15 mouse cellular contexts compared by ENCODE assay signal in the genomic region with DNA sequence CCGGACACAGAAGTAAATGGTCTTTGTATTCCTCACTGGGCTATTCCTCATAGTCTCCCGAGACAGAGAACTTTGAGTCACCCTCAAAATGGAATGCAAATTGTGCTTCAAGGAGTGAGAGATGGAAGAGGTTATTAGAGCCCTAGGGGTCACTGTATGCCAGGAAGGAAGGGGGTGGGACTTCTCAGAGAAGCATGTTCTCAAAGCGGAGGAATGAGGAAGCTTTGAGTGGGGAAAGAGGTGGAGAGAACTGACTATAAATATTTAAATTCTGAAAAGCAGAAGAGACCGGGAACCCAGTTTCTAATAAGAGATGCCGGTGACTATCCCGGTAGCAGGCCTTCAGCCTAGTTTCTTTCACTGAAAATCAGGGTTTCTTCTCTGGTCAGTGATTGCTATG. TPM values are rescaled to one million over a fixed set of nuclear protein-coding genes. Genes with fewer than 3 reads are reported as not detected.
A peak's percentile ranks its signal among the peaks of the same experiment; 100 is the strongest.
DNase-seq lines count a peak whose midpoint lies in the region; ATAC-seq and TF ChIP-seq lines count a peak whose summit lies in the region.
"Had no signal": no experiment of that assay in that cellular context is flagged by ENCODE, and none has a peak within 500 bp of the region (broad histone marks: within the 10 kb centered on the region; RNA-seq: fewer than 3 reads in every experiment).

No protein-coding gene starts in this region.

- no peak for TF ChIP-seq POLR2A in bone marrow, adult 2 months (IDR thresholded peaks at IDR 0.05; ENCODE audit: borderline replicate concordance, control insufficient read depth, low read depth, low read length)

- DNase-seq in kidney, postnatal 0 days (ENCODE audit: low spot score), result peak; percentile 65
- DNase-seq in mesoderm, embryonic 11.5 days (ENCODE audit: low read depth, low spot score), result peak; percentile 7
- no peak for DNase-seq in midbrain, embryonic 14.5 days
- no peak for DNase-seq in adipocyte (ENCODE audit: low spot score)
- DNase-seq: adrenal gland, postnatal 14 days; cerebellum, postnatal 36 days; right cerebral cortex, postnatal 25 days; thymus, postnatal 4 days had no signal

- H3K9ac ChIP-seq in kidney, postnatal 0 days (ENCODE audit: low read depth, low read length), result no peak overlapping the region
- H3K9ac ChIP-seq in kidney, embryonic 14.5 days (ENCODE audit: low read depth, low read length), result no peak overlapping the region
- H3K9ac ChIP-seq in liver, embryonic 12.5 days, result no peak overlapping the region
- H3K9ac ChIP-seq in midbrain, embryonic 14.5 days (replicated peaks; ENCODE audit: low read length), result no peak overlapping the region
- no peak overlapping the region for H3K9ac ChIP-seq in midbrain, embryonic 15.5 days
- H3K9ac ChIP-seq: forebrain, embryonic 13.5 days had no signal

- peak overlapping the region; percentile 76 for H3K27ac ChIP-seq in kidney, postnatal 0 days
- H3K27ac ChIP-seq in kidney, embryonic 14.5 days (ENCODE audit: low read depth, low read length), result no peak overlapping the region
- peak overlapping the region; percentile 72 for H3K27ac ChIP-seq in bone marrow, adult 2 months (ENCODE audit: control insufficient read depth, insufficient read depth, low read depth, low read length, poor library complexity)
- H3K27ac ChIP-seq in liver, embryonic 12.5 days, result peak overlapping the region; percentile 47
- no peak overlapping the region for H3K27ac ChIP-seq in midbrain, embryonic 14.5 days (replicated peaks; ENCODE audit: low read depth, low read length)
- H3K27ac ChIP-seq in midbrain, embryonic 15.5 days, result no peak overlapping the region
- H3K27ac ChIP-seq: forebrain, embryonic 13.5 days; heart, adult 2 months had no signal

- no peak overlapping the region for H3K4me3 ChIP-seq in kidney, postnatal 0 days (replicated peaks; ENCODE audit: low read depth, low read length)
- H3K4me3 ChIP-seq in kidney, embryonic 14.5 days (ENCODE audit: low read length), result no peak overlapping the region
- H3K4me3 ChIP-seq in bone marrow, adult 2 months (replicated peaks; ENCODE audit: control insufficient read depth, low read depth, low read length), result no peak overlapping the region
- no peak overlapping the region for H3K4me3 ChIP-seq in liver, embryonic 12.5 days
- no peak overlapping the region for H3K4me3 ChIP-seq in midbrain, embryonic 14.5 days (replicated peaks; ENCODE audit: low read depth, low read length)
- no peak overlapping the region for H3K4me3 ChIP-seq in midbrain, embryonic 15.5 days
- H3K4me3 ChIP-seq: forebrain, embryonic 13.5 days; heart, adult 2 months; myocyte had no signal

- WGBS in kidney, postnatal 0 days, result 52% methylated on average over 6 of the region's 6 CpGs
- 62% methylated on average over 6 of the region's 6 CpGs for WGBS in kidney, embryonic 14.5 days
- 2% methylated on average over 6 of the region's 6 CpGs for WGBS in bone marrow, adult 2 months
- WGBS in liver, embryonic 12.5 days (ENCODE audit: insufficient replicate concordance), result 23% methylated on average over 6 of the region's 6 CpGs
- 86% methylated on average over 6 of the region's 6 CpGs for WGBS in midbrain, embryonic 14.5 days
- 83% methylated on average over 6 of the region's 6 CpGs for WGBS in midbrain, embryonic 15.5 days

- no peaks in the 10 kb centered on the region for H3K27me3 ChIP-seq in kidney, postnatal 0 days (ENCODE audit: insufficient read depth, low read length)
- H3K27me3 ChIP-seq in kidney, embryonic 14.5 days (ENCODE audit: control insufficient read depth, insufficient read depth, low read length), result no peaks in the 10 kb centered on the region
- H3K27me3 ChIP-seq in liver, embryonic 12.5 days (replicated peaks), result no peaks in the 10 kb centered on the region
- H3K27me3 ChIP-seq in midbrain, embryonic 14.5 days (ENCODE audit: control insufficient read depth, insufficient read depth, low read length), result no peaks in the 10 kb centered on the region
- H3K27me3 ChIP-seq in midbrain, embryonic 15.5 days (replicated peaks), result no peaks in the 10 kb centered on the region
- H3K27me3 ChIP-seq: forebrain, embryonic 13.5 days had no signal

- peaks cover 16% of the 10 kb centered on the region for H3K4me1 ChIP-seq in kidney, postnatal 0 days (replicated peaks; ENCODE audit: insufficient read depth, low read length)
- H3K4me1 ChIP-seq in kidney, embryonic 14.5 days (ENCODE audit: control insufficient read depth, insufficient read depth, low read length), result peaks cover 12% of the 10 kb centered on the region
- peaks cover 6% of the 10 kb centered on the region for H3K4me1 ChIP-seq in bone marrow, adult 2 months (ENCODE audit: control insufficient read depth, insufficient read depth, low read length)
- H3K4me1 ChIP-seq in liver, embryonic 12.5 days, result peaks cover 78% of the 10 kb centered on the region
- H3K4me1 ChIP-seq in midbrain, embryonic 14.5 days (ENCODE audit: control insufficient read depth, insufficient read depth, low read length), result no peaks in the 10 kb centered on the region
- no peaks in the 10 kb centered on the region for H3K4me1 ChIP-seq in midbrain, embryonic 15.5 days
- H3K4me1 ChIP-seq: forebrain, embryonic 13.5 days had no signal

- no peak; the same call in 1 of the 2 replicates for ATAC-seq in kidney, postnatal 0 days (replicated peaks; ENCODE audit: low FRiP score, low read depth)
- no peak for ATAC-seq in kidney, embryonic 14.5 days (ENCODE audit: low FRiP score, low TSS enrichment)
- ATAC-seq in liver, embryonic 12.5 days, result no peak
- no peak for ATAC-seq in midbrain, embryonic 14.5 days (ENCODE audit: low FRiP score, low TSS enrichment)
- no peak for ATAC-seq in midbrain, embryonic 15.5 days (replicated peaks)
- ATAC-seq: forebrain, embryonic 13.5 days had no signal

- H3K9me3 ChIP-seq in kidney, postnatal 0 days (replicated peaks; ENCODE audit: low read length), result no peaks in the 10 kb centered on the region
- H3K9me3 ChIP-seq in kidney, embryonic 14.5 days (ENCODE audit: control insufficient read depth, low read length), result no peaks in the 10 kb centered on the region
- H3K9me3 ChIP-seq in liver, embryonic 12.5 days (replicated peaks), result no peaks in the 10 kb centered on the region
- no peaks in the 10 kb centered on the region for H3K9me3 ChIP-seq in midbrain, embryonic 14.5 days (ENCODE audit: control insufficient read depth, low read length)
- no peaks in the 10 kb centered on the region for H3K9me3 ChIP-seq in midbrain, embryonic 15.5 days
- H3K9me3 ChIP-seq: forebrain, embryonic 13.5 days had no signal

- TF ChIP-seq CTCF in kidney, postnatal 0 days (IDR thresholded peaks at IDR 0.05; ENCODE audit: low read depth), result peak; percentile 5; the same call in 1 of the 2 replicates
- no peak for TF ChIP-seq CTCF in bone marrow, adult 2 months (IDR thresholded peaks at IDR 0.05; ENCODE audit: control insufficient read depth, insufficient read depth, low read length)

- H3K4me2 ChIP-seq in kidney, postnatal 0 days (ENCODE audit: low read length), result no peak overlapping the region
- no peak overlapping the region for H3K4me2 ChIP-seq in kidney, embryonic 14.5 days (replicated peaks; ENCODE audit: low read depth, low read length)
- peak overlapping the region; percentile 3; the same call in 1 of the 2 replicates for H3K4me2 ChIP-seq in liver, embryonic 12.5 days
- H3K4me2 ChIP-seq in midbrain, embryonic 14.5 days (ENCODE audit: low read length), result no peak overlapping the region
- no peak overlapping the region for H3K4me2 ChIP-seq in midbrain, embryonic 15.5 days
- H3K4me2 ChIP-seq: forebrain, embryonic 13.5 days had no signal

- H3K36me3 ChIP-seq in kidney, postnatal 0 days (ENCODE audit: insufficient read depth, low read length), result no peaks in the 10 kb centered on the region
- H3K36me3 ChIP-seq in kidney, embryonic 14.5 days (ENCODE audit: control insufficient read depth, insufficient read depth, low read length), result no peaks in the 10 kb centered on the region
- no peaks in the 10 kb centered on the region for H3K36me3 ChIP-seq in liver, embryonic 12.5 days
- H3K36me3 ChIP-seq in midbrain, embryonic 14.5 days (ENCODE audit: control insufficient read depth, insufficient read depth, low read length), result no peaks in the 10 kb centered on the region
- no peaks in the 10 kb centered on the region for H3K36me3 ChIP-seq in midbrain, embryonic 15.5 days (replicated peaks)

RNA-seq across cellular contexts. Expression of gene 0610040J01Rik, which starts 14.8 kb away (rescaled TPM):
- 53.4 and 59.8 TPM in 2 replicates for polyA plus RNA-seq in kidney, postnatal 0 days (2015; fragmentation: Nextera tagmentation; extraction: Ambion mirVana)
- polyA plus RNA-seq in kidney, embryonic 14.5 days (2014; fragmentation: Nextera tagmentation; extraction: Ambion mirVana), result 31.2 and 33.2 TPM in 2 replicates
- polyA plus RNA-seq in bone marrow, adult 2 months (2011; ENCODE audit: insufficient read depth, insufficient read length, low replicate concordance, missing spikeins), result 2.2 TPM in 1 of 2 replicates, not detected in the other
- 13.5 and 16.2 TPM in 2 replicates for polyA plus RNA-seq in liver, embryonic 12.5 days (2016; fragmentation: Nextera tagmentation; extraction: Ambion mirVana)
- polyA plus RNA-seq in midbrain, embryonic 14.5 days (2014; fragmentation: Nextera tagmentation; extraction: Ambion mirVana), result 1.3 and 1.6 TPM in 2 replicates
- 2.7 and 2.9 TPM in 2 replicates for polyA plus RNA-seq in midbrain, embryonic 15.5 days (2015; fragmentation: Nextera tagmentation; extraction: Ambion mirVana)
- polyA plus RNA-seq: myocyte had no signal

Comparison
In these comparisons a context has a peak if more than half of its experiments do, and no peak if none do; other contexts are left out.
1. H3K27ac ChIP-seq: peak in kidney, postnatal 0 days (single experiment), bone marrow, adult 2 months (single experiment) and liver, embryonic 12.5 days (single experiment); none in kidney, embryonic 14.5 days (single experiment), midbrain, embryonic 14.5 days (single experiment) and midbrain, embryonic 15.5 days (single experiment).
2. DNase-seq: peak in kidney, postnatal 0 days (single experiment) and mesoderm, embryonic 11.5 days (single experiment); none in midbrain, embryonic 14.5 days (single experiment) and adipocyte (single experiment).